Mouse (Mus musculus) testis, adult 2 months (tissue): Measurements from ENCODE around the gene Tpcn2. TPM values are rescaled to one million over a fixed set of nuclear protein-coding genes. Genes with fewer than 3 reads are reported as not detected.

Experiments used
- H3K27ac ChIP-seq: fragments of 200-500 bp; 2 replicates; pipeline ENCODE4 v1.5.1; 2012; ENCODE audit warnings: low read depth, low read length; ENCODE audit not compliant: control insufficient read depth, insufficient read depth
- H3K27me3 ChIP-seq: fragments of 200-500 bp; 2 replicates; pipeline ENCODE4 v1.6.1; 2012; ENCODE audit warnings: mild to moderate bottlenecking, low read length, moderate library complexity; ENCODE audit not compliant: control insufficient read depth, insufficient read depth
- H3K36me3 ChIP-seq: fragments of 200-500 bp; 2 replicates; pipeline ENCODE4 v1.6.1; 2012; ENCODE audit warnings: mild to moderate bottlenecking, low read length; ENCODE audit not compliant: control insufficient read depth, insufficient read depth
- H3K4me1 ChIP-seq: fragments of 200-500 bp; 2 replicates; pipeline ENCODE4 v1.6.1; 2012; ENCODE audit warnings: low read length; ENCODE audit not compliant: control insufficient read depth, insufficient read depth
- H3K4me3 ChIP-seq: fragments of 200-500 bp; 2 replicates; pipeline ENCODE4 v1.5.1; 2012; ENCODE audit warnings: low read depth, mild to moderate bottlenecking, low read length, moderate library complexity, mixed read lengths; ENCODE audit not compliant: control insufficient read depth
- CTCF ChIP-seq: fragments of 200-500 bp; IDR thresholded peaks from 2 replicates; pipeline ENCODE4 v1.5.1; 2012; ENCODE audit warnings: low read depth, mild to moderate bottlenecking, inconsistent platforms, low read length, moderate library complexity; ENCODE audit not compliant: control insufficient read depth, insufficient read depth, insufficient replicate concordance
- POLR2A ChIP-seq: fragments of 200-500 bp; IDR thresholded peaks from 2 replicates; pipeline ENCODE4 v1.6.1; 2012; ENCODE audit warnings: low read depth, mild to moderate bottlenecking, inconsistent platforms, low read length, moderate library complexity; ENCODE audit not compliant: control insufficient read depth
- polyA plus RNA-seq: library from polyadenylated mRNA; depleted of rRNA; stranded (reverse); fragments of >200 nt; gene quantifications from 2 replicates; pipeline ENCODE4 v1.2.3, GENCODE M21; 2012

The Tpcn2 gene
- polyA plus RNA-seq, 1 experiment = 16.8 TPM

DNA sequence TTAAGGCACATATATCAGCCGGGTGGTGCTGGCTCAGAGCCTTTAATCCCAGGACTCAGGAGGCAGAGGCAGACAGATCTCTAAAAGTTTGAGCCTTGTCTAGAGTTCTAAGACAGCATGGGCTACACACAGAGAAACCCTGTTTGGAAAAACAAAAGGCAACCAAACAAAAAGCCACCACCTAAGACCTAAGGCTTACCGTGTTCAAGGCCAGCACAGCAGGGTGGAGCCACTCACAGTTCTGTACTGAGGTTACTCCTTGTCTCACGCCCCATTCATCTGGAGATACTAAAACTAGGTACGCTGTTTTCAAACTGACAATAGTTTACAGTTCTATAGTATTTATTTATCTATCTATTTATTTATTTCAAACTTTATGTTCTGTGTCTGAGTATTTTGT lies 1.7 kb upstream of the Tpcn2 start:
- Histone ChIP-seq H3K27me3 (no peaks in the 10 kb centered on the region), H3K27ac (no peak overlapping the region), H3K4me3 (no peak overlapping the region), H3K36me3 (no peaks in the 10 kb centered on the region), H3K4me1 (peaks cover 4% of the 10 kb centered on the region)
- TF ChIP-seq CTCF (no peak), POLR2A (no peak)

DNA sequence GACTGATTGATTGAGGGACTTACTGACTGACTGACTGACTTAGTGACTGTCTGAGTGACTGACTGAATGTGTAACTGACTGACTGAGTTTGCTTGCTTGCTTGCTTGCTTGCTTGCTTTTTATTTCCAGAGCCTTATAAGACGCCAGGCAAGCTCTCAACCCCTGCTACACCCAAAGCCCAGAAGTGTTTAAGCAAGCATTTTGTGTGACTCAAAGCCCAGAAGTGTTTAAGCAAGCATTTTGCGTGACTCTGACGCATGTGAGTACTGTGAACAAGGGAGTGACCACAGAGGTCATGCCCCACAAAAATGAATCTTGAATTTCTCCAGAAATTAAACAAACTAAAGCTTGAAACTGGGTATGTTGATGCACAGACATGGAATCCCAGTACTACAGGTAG lies 482 bp upstream of the Tpcn2 start:
- Histone ChIP-seq H3K4me3 (peak overlapping the region; percentile 84; the same call in 1 of the 2 replicates), H3K27ac (no peak overlapping the region)
- TF ChIP-seq POLR2A (no peak), CTCF (no peak)

GRCm38 (mm10) chr7:145283041-145283440 lies 770 bp downstream of the Tpcn2 start:
- no peaks in the 10 kb centered on the region for H3K36me3 ChIP-seq
- peaks cover 4% of the 10 kb centered on the region for H3K4me1 ChIP-seq
- no peaks in the 10 kb centered on the region for H3K27me3 ChIP-seq
- H3K4me3 ChIP-seq = peak overlapping the region; percentile 84
- TF ChIP-seq CTCF (no peak), POLR2A (no peak)
- 0 out of 2 replicates have a peak overlapping the region, but pooled peaks have one; percentile 69 for H3K27ac ChIP-seq

More for the DNA sequence above, 482 bp upstream of the Tpcn2 start:
- Histone ChIP-seq H3K36me3 (no peaks in the 10 kb centered on the region), H3K27me3 (no peaks in the 10 kb centered on the region), H3K4me1 (peaks cover 4% of the 10 kb centered on the region)

DNA sequence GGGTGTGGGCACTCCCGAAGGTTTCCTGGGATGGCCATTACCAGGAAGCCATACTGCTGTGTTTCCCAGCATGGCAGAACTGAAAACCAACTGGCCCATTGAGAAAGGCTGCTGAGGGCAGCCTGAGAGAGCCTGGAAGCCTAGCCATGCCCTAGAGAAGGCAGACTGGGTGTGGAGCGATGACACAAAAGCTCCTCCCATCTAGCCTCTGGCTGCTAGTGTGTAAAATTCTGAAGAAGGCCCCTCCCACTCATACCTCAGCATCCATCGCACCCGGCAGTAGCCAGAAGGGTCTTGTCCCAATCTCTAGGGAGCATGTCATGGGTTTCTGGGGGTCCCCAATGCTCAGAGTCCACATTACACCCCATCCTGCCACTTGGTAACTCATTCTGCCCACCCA lies 2.4 kb downstream of the Tpcn2 start:
- Histone ChIP-seq H3K4me3 (no peak overlapping the region; the same call in 1 of the 2 replicates), H3K4me1 (peaks cover 4% of the 10 kb centered on the region), H3K27ac (no peak overlapping the region), H3K36me3 (no peaks in the 10 kb centered on the region), H3K27me3 (no peaks in the 10 kb centered on the region)
- TF ChIP-seq CTCF = no peak
- TF ChIP-seq POLR2A = no peak

DNA sequence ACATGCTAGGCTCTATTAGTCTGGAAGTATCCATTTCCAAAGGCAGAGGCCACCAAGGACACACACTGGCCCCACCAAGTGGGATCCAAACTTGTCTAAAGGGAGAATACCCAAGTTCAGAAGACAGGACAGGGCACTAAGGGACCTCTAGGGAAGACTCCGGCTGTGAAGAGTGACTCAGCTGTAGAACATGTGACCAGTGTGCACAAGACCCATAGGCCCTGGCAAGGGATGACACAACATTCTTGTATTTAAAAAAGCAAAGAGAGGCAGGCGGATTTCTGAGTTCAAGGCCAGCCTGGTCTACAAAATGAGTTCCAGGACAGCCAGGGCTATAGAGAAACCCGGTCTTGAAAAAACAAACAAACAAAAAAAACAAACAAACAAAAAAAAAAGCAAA lies 8.3 kb downstream of the Tpcn2 start:
- H3K4me3 ChIP-seq = peak overlapping the region; percentile 79
- H3K27me3 ChIP-seq = no peaks in the 10 kb centered on the region
- H3K27ac ChIP-seq = no peak overlapping the region
- no peak for TF ChIP-seq POLR2A
- TF ChIP-seq CTCF = no peak
- H3K36me3 ChIP-seq = peaks cover 2% of the 10 kb centered on the region
- H3K4me1 ChIP-seq = no peaks in the 10 kb centered on the region

- Histone ChIP-seq H3K4me1 (no peaks in the 10 kb centered on the region), H3K27me3 (no peaks in the 10 kb centered on the region), H3K4me3 (no peak overlapping the region), H3K27ac (no peak overlapping the region), H3K36me3 (peaks cover 2% of the 10 kb centered on the region)
- TF ChIP-seq CTCF (no peak), POLR2A (no peak)
Observed at GRCm38 (mm10) chr7:145270955-145271354, 12.9 kb downstream of the Tpcn2 start.

GRCm38 (mm10) chr7:145268890-145269289 lies 14.9 kb downstream of the Tpcn2 start:
- no peak overlapping the region for H3K27ac ChIP-seq
- TF ChIP-seq CTCF = no peak
- no peak for TF ChIP-seq POLR2A
- no peaks in the 10 kb centered on the region for H3K36me3 ChIP-seq
- H3K4me1 ChIP-seq = no peaks in the 10 kb centered on the region
- no peaks in the 10 kb centered on the region for H3K27me3 ChIP-seq
- no peak overlapping the region for H3K4me3 ChIP-seq

DNA sequence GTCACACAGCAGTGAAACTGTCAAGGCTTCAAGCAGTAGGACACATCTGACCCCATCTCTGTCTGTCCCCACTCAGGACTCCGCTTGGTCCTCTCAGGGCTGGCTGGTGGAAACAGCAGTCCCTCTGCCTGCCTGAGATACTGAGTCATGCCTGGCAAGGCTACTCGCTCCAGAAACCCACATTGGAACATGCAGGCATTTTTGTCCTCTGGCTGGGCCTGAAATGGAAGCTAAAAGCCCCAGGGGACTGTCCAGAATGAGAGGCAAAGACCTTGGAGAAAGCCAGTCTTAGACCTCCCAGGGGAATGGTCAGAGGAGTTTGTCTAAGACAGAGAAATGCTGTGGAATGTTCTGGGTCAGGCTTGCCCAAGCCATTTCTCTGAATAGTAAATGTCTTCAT lies 17.8 kb downstream of the Tpcn2 start:
- no peak overlapping the region for H3K27ac ChIP-seq
- H3K4me3 ChIP-seq = no peak overlapping the region
- H3K27me3 ChIP-seq = no peaks in the 10 kb centered on the region
- TF ChIP-seq CTCF (no peak), POLR2A (no peak)
- no peaks in the 10 kb centered on the region for H3K4me1 ChIP-seq
- no peaks in the 10 kb centered on the region for H3K36me3 ChIP-seq
